ENCODE assay signal across 8 mouse cellular contexts in the genomic region with DNA sequence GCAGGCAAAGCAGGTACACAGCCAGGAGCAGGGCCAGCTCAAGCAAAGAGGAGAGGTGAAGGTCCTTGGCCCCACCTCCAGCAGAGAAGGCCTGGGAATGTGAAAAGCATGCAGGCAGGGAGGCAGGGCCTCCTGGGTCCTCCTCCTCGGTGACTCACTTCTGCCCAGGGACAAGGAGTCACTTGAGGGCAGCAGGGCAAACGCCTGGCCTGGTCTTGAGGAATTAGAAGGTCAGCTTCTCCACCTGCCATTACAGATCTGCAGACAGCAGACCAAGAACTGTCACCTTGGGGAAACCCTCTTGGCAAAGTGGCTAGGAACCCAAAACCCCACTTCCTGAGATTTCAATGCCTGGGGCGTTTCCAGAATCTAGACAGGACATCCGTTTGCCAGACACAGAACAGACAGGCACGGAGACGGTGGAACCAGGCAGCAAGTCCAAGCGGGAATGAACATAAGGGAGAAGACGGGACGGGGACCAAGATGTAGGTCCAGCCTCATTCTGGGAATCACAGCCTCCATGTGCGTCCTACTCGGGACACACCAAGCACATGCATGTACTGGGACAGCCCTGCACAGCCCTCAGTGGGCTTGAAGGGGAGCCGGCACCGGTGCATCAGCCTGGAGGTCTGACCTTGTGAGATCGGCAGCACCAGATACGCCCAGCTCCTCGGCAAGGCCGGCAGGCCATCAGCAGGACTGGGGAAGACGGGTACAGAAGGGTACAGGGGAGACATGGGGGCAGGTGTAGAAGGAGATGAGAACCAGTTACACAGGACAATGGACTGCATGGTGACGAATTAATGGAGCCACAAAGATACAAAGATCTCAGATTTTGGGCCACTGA. TPM values are rescaled to one million over a fixed set of nuclear protein-coding genes. Genes with fewer than 3 reads are reported as not detected.
DNase-seq lines count a peak whose midpoint lies in the region; ATAC-seq and TF ChIP-seq lines count a peak whose summit lies in the region.

No protein-coding gene starts in this region.

- peaks cover 30% of the 10 kb centered on the region for H3K79me2 ChIP-seq in CH12.LX (replicated peaks; ENCODE audit: control insufficient read depth, extremely low read depth, insufficient read depth, poor library complexity, severe bottlenecking)

- no peak overlapping the region for H3K27ac ChIP-seq in CH12.LX (ENCODE audit: insufficient read depth, low read depth)
- peak overlapping the region; percentile 82; the same call in 1 of the 2 replicates for H3K27ac ChIP-seq in forebrain, postnatal 0 days (ENCODE audit: low read depth, low read length)
- no peak overlapping the region; the same call in 1 of the 2 replicates for H3K27ac ChIP-seq in hindbrain, embryonic 16.5 days (ENCODE audit: low read depth, low read length)
- peak overlapping the region; percentile 82 for H3K27ac ChIP-seq in liver, embryonic 13.5 days
- H3K27ac ChIP-seq in neural tube, embryonic 11.5 days (ENCODE audit: low read depth, low read length) = peak overlapping the region; percentile 23; the same call in 1 of the 2 replicates

- H3K36me3 ChIP-seq in CH12.LX (replicated peaks in 1 of 2; ENCODE audit: control insufficient read depth in 1 of 2, insufficient read depth in 1 of 2, low read length in 1 of 2) = peaks cover 3 to 33% of the 10 kb centered on the region in 2 experiments
- peaks cover 2% of the 10 kb centered on the region; the same call in 1 of the 2 replicates for H3K36me3 ChIP-seq in forebrain, postnatal 0 days (ENCODE audit: insufficient read depth)
- H3K36me3 ChIP-seq in hindbrain, embryonic 16.5 days (ENCODE audit: control insufficient read depth, insufficient read depth, low read length) = peaks cover under 1% of the 10 kb centered on the region; the same call in 1 of the 2 replicates
- H3K36me3 ChIP-seq in liver, embryonic 13.5 days = peaks cover 3% of the 10 kb centered on the region
- H3K36me3 ChIP-seq in neural tube, embryonic 11.5 days (ENCODE audit: control insufficient read depth, insufficient read depth, low read length) = no peaks in the 10 kb centered on the region; the same call in 1 of the 2 replicates

- dilution Hi-C loops in CH12.LX (cut with MboI; ENCODE audit: extremely low pct_ligation_motif_present, extremely low pct_unique_long_range_greater_than_20kb, low sequenced_read_pairs) = no loop called here

- in situ Hi-C loops in CH12.LX (cut with MboI; ENCODE audit: low pct_ligation_motif_present, low pct_unique_long_range_greater_than_20kb, low sequenced_read_pairs) = no loop called here

- peak overlapping the region; percentile 85 for H3K9ac ChIP-seq in CH12.LX (ENCODE audit: insufficient read depth, low read depth)
- peak overlapping the region; percentile 91 for H3K9ac ChIP-seq in forebrain, postnatal 0 days
- H3K9ac ChIP-seq in hindbrain, embryonic 16.5 days (ENCODE audit: low read depth, low read length) = peak overlapping the region; percentile 99
- H3K9ac ChIP-seq in liver, embryonic 13.5 days = peak overlapping the region; percentile 92
- peak overlapping the region; percentile 29 for H3K9ac ChIP-seq in neural tube, embryonic 11.5 days (ENCODE audit: low read length)

- peak overlapping the region; percentile 72 to 94 (median 84) for H3K4me3 ChIP-seq in CH12.LX (replicated peaks in 1 of 3; ENCODE audit: low read depth in 2 of 3, low read length in 2 of 3, poor library complexity in 1 of 3)
- peak overlapping the region; percentile 94 for H3K4me3 ChIP-seq in forebrain, postnatal 0 days (ENCODE audit: low read depth, low read length)
- peak overlapping the region; percentile 93 for H3K4me3 ChIP-seq in hindbrain, embryonic 16.5 days (ENCODE audit: low read length)
- peak overlapping the region; percentile 87 for H3K4me3 ChIP-seq in liver, embryonic 13.5 days (replicated peaks)
- peak overlapping the region; percentile 78 for H3K4me3 ChIP-seq in neural tube, embryonic 11.5 days (ENCODE audit: low read depth, low read length)

- peaks cover 27 to 60% of the 10 kb centered on the region in 2 experiments for H3K4me1 ChIP-seq in CH12.LX (ENCODE audit: control insufficient read depth in 1 of 2, insufficient read depth in 2 of 2)
- peaks cover 14% of the 10 kb centered on the region for H3K4me1 ChIP-seq in forebrain, postnatal 0 days (ENCODE audit: insufficient read depth)
- H3K4me1 ChIP-seq in hindbrain, embryonic 16.5 days (ENCODE audit: control insufficient read depth, insufficient read depth, low read depth, low read length) = peaks cover 21% of the 10 kb centered on the region
- peaks cover 73% of the 10 kb centered on the region for H3K4me1 ChIP-seq in liver, embryonic 13.5 days (replicated peaks)
- H3K4me1 ChIP-seq in neural tube, embryonic 11.5 days (ENCODE audit: control insufficient read depth, insufficient read depth, low read length) = peaks cover 8% of the 10 kb centered on the region

- ATAC-seq in forebrain, postnatal 0 days = peak; percentile 1; the same call in 1 of the 2 replicates
- ATAC-seq in hindbrain, embryonic 16.5 days = no peak
- ATAC-seq in liver, embryonic 13.5 days (ENCODE audit: low read depth) = no peak
- ATAC-seq in neural tube, embryonic 11.5 days (ENCODE audit: insufficient read depth, low FRiP score, low TSS enrichment) = no peak

- no peak for TF ChIP-seq CTCF in CH12.LX (conservative IDR thresholded peaks at IDR 0.05 in 1 of 2, IDR thresholded peaks at IDR 0.05 in 1 of 2; ENCODE audit: low read depth in 2 of 2, low read length in 2 of 2)
- TF ChIP-seq CTCF in forebrain, postnatal 0 days (IDR thresholded peaks at IDR 0.05; ENCODE audit: low read depth) = peak; percentile 16; the same call in 1 of the 2 replicates

- peaks cover 6% of the 10 kb centered on the region for H3K9me3 ChIP-seq in CH12.LX (replicated peaks; ENCODE audit: low read length)
- H3K9me3 ChIP-seq in forebrain, postnatal 0 days (ENCODE audit: low read length) = no peaks in the 10 kb centered on the region
- H3K9me3 ChIP-seq in hindbrain, embryonic 16.5 days (ENCODE audit: control insufficient read depth, low read length) = no peaks in the 10 kb centered on the region
- no peaks in the 10 kb centered on the region for H3K9me3 ChIP-seq in liver, embryonic 13.5 days (replicated peaks)
- H3K9me3 ChIP-seq in neural tube, embryonic 11.5 days (ENCODE audit: control insufficient read depth, low read length) = no peaks in the 10 kb centered on the region

- no peaks in the 10 kb centered on the region for H3K27me3 ChIP-seq in CH12.LX (replicated peaks)
- H3K27me3 ChIP-seq in forebrain, postnatal 0 days (ENCODE audit: insufficient read depth, low read length) = no peaks in the 10 kb centered on the region
- no peaks in the 10 kb centered on the region for H3K27me3 ChIP-seq in hindbrain, embryonic 16.5 days (replicated peaks; ENCODE audit: control insufficient read depth, insufficient read depth, low read length)
- H3K27me3 ChIP-seq in liver, embryonic 13.5 days = no peaks in the 10 kb centered on the region
- H3K27me3 ChIP-seq in neural tube, embryonic 11.5 days (ENCODE audit: control insufficient read depth, insufficient read depth, low read length) = no peaks in the 10 kb centered on the region

- peak overlapping the region; percentile 64 for H3K4me2 ChIP-seq in CH12.LX (ENCODE audit: insufficient read depth, low read depth, poor library complexity, severe bottlenecking)
- H3K4me2 ChIP-seq in forebrain, postnatal 0 days (ENCODE audit: low read depth) = peak overlapping the region; percentile 90
- peak overlapping the region; percentile 93 for H3K4me2 ChIP-seq in hindbrain, embryonic 16.5 days (ENCODE audit: low read length)
- peak overlapping the region; percentile 99 for H3K4me2 ChIP-seq in liver, embryonic 13.5 days
- peak overlapping the region; percentile 67 for H3K4me2 ChIP-seq in neural tube, embryonic 11.5 days (ENCODE audit: low read depth)

- no peak for TF ChIP-seq RAD21 in CH12.LX (IDR thresholded peaks at IDR 0.05; ENCODE audit: low read depth, low read length)

- TF ChIP-seq POLR2A in CH12.LX (IDR thresholded peaks at IDR 0.05; ENCODE audit: low read depth, low read length) = no peak

- DNase-seq in CH12.LX (ENCODE audit: extremely low read depth) = no peak
- DNase-seq in adrenal gland, postnatal 10 days = peak; percentile 85
- DNase-seq in forebrain, postnatal 0 days = peak; percentile 5
- no peak for DNase-seq in liver, embryonic 13.5 days
- no peak for DNase-seq in neural tube, embryonic 11.5 days (ENCODE audit: low spot score)
- DNase-seq in embryo, embryonic 10.5 days (ENCODE audit: low spot score) = no peak
- no peak for DNase-seq in embryo, embryonic 10 days (ENCODE audit: low spot score)

- 60% methylated on average over 19 of the region's 19 CpGs for WGBS in forebrain, postnatal 0 days
- WGBS in hindbrain, embryonic 16.5 days = 55% methylated on average over 19 of the region's 19 CpGs
- WGBS in liver, embryonic 13.5 days (ENCODE audit: insufficient replicate concordance) = 32% methylated on average over 19 of the region's 19 CpGs
- WGBS in neural tube, embryonic 11.5 days = 57% methylated on average over 19 of the region's 19 CpGs

- no peak for TF ChIP-seq EP300 in CH12.LX (IDR thresholded peaks at IDR 0.05; ENCODE audit: low read length)

RNA-seq across cellular contexts. Expression of a gene that starts 1.4 kb away (rescaled TPM):
- total RNA-seq in CH12.LX (2012; rRNA removed) (44.6 and 47.8 TPM in 2 replicates), CH12.LX (2014; rRNA removed) (28.1 and 33.5 TPM in 2 replicates)
- polyA plus RNA-seq in CH12.LX (2012; ENCODE audit: insufficient read length, low read depth) = 58.8 and 60.3 TPM in 2 replicates
- total RNA-seq in adrenal gland, postnatal 10 days (2021) = 100 to 1,000 TPM; 130 to 163 TPM
- total RNA-seq in forebrain, postnatal 0 days (2014; rRNA removed) = 70.8 and 72.6 TPM in 2 replicates
- 18.5 and 25.2 TPM in 2 replicates for polyA plus RNA-seq in forebrain, postnatal 0 days (2015; fragmentation: Nextera tagmentation; extraction: Ambion mirVana)
- 21.2 and 24.6 TPM in 2 replicates for polyA plus RNA-seq in hindbrain, embryonic 16.5 days (2015; fragmentation: Nextera tagmentation; extraction: Ambion mirVana)
- 11.5 and 11.8 TPM in 2 replicates for polyA plus RNA-seq in liver, embryonic 13.5 days (2015; fragmentation: Nextera tagmentation; extraction: Ambion mirVana)
- 29.3 and 29.5 TPM in 2 replicates for polyA plus RNA-seq in neural tube, embryonic 11.5 days (2014; fragmentation: Nextera tagmentation; extraction: Ambion mirVana)

RNA-seq across cellular contexts. Expression of a gene that starts 17.4 kb away (rescaled TPM):
- total RNA-seq in CH12.LX (2012; rRNA removed) (194 and 278 TPM in 2 replicates), CH12.LX (2014; rRNA removed) (339 and 372 TPM in 2 replicates)
- 231 and 232 TPM in 2 replicates for polyA plus RNA-seq in CH12.LX (2012; ENCODE audit: insufficient read length, low read depth)
- 10 to 100 TPM; 29.4 to 33.7 TPM for total RNA-seq in adrenal gland, postnatal 10 days (2021)
- total RNA-seq in forebrain, postnatal 0 days (2014; rRNA removed) = 54.1 and 58.4 TPM in 2 replicates
- polyA plus RNA-seq in forebrain, postnatal 0 days (2015; fragmentation: Nextera tagmentation; extraction: Ambion mirVana) = 76.3 and 79.5 TPM in 2 replicates
- 92.6 and 97.9 TPM in 2 replicates for polyA plus RNA-seq in hindbrain, embryonic 16.5 days (2015; fragmentation: Nextera tagmentation; extraction: Ambion mirVana)
- 291 and 294 TPM in 2 replicates for polyA plus RNA-seq in liver, embryonic 13.5 days (2015; fragmentation: Nextera tagmentation; extraction: Ambion mirVana)
- polyA plus RNA-seq in neural tube, embryonic 11.5 days (2014; fragmentation: Nextera tagmentation; extraction: Ambion mirVana) = 214 and 223 TPM in 2 replicates

RNA-seq across cellular contexts. Expression of a gene that starts 31.1 kb away (rescaled TPM):
- total RNA-seq in CH12.LX (2012; rRNA removed) (3.3 and 4.0 TPM in 2 replicates), CH12.LX (2014; rRNA removed) (not detected in 2 replicates)
- 2.6 and 7.6 TPM in 2 replicates for polyA plus RNA-seq in CH12.LX (2012; ENCODE audit: insufficient read length, low read depth)
- 1 to 10 TPM in 1 of 2 experiments, under 1 TPM in 1; 0.75 to 1.4 TPM for total RNA-seq in adrenal gland, postnatal 10 days (2021)
- total RNA-seq in forebrain, postnatal 0 days (2014; rRNA removed) = 0.46 and 0.57 TPM in 2 replicates
- 0.20 and 0.27 TPM in 2 replicates for polyA plus RNA-seq in forebrain, postnatal 0 days (2015; fragmentation: Nextera tagmentation; extraction: Ambion mirVana)
- 0.61 and 0.87 TPM in 2 replicates for polyA plus RNA-seq in hindbrain, embryonic 16.5 days (2015; fragmentation: Nextera tagmentation; extraction: Ambion mirVana)
- 0.06 and 0.32 TPM in 2 replicates for polyA plus RNA-seq in liver, embryonic 13.5 days (2015; fragmentation: Nextera tagmentation; extraction: Ambion mirVana)
- 0.34 and 1.1 TPM in 2 replicates for polyA plus RNA-seq in neural tube, embryonic 11.5 days (2014; fragmentation: Nextera tagmentation; extraction: Ambion mirVana)

RNA-seq across cellular contexts. Expression of a gene that starts 43.5 kb away (rescaled TPM):
- total RNA-seq in CH12.LX (2012; rRNA removed) (23.6 and 27.4 TPM in 2 replicates), CH12.LX (2014; rRNA removed) (0.54 and 0.66 TPM in 2 replicates)
- polyA plus RNA-seq in CH12.LX (2012; ENCODE audit: insufficient read length, low read depth) = 3.7 and 5.9 TPM in 2 replicates
- total RNA-seq in adrenal gland, postnatal 10 days (2021) = 10 to 100 TPM; 53.8 to 63.0 TPM
- total RNA-seq in forebrain, postnatal 0 days (2014; rRNA removed) = 9.2 and 9.9 TPM in 2 replicates
- 6.7 and 9.2 TPM in 2 replicates for polyA plus RNA-seq in forebrain, postnatal 0 days (2015; fragmentation: Nextera tagmentation; extraction: Ambion mirVana)
- 9.9 and 14.6 TPM in 2 replicates for polyA plus RNA-seq in hindbrain, embryonic 16.5 days (2015; fragmentation: Nextera tagmentation; extraction: Ambion mirVana)
- 8.9 and 11.1 TPM in 2 replicates for polyA plus RNA-seq in liver, embryonic 13.5 days (2015; fragmentation: Nextera tagmentation; extraction: Ambion mirVana)
- polyA plus RNA-seq in neural tube, embryonic 11.5 days (2014; fragmentation: Nextera tagmentation; extraction: Ambion mirVana) = 16.3 and 18.0 TPM in 2 replicates

RNA-seq across cellular contexts. Expression of a gene that starts 45.1 kb away (rescaled TPM):
- total RNA-seq in CH12.LX (2012; rRNA removed) (21.2 and 25.8 TPM in 2 replicates), CH12.LX (2014; rRNA removed) (21.0 and 24.4 TPM in 2 replicates)
- 22.6 and 24.2 TPM in 2 replicates for polyA plus RNA-seq in CH12.LX (2012; ENCODE audit: insufficient read length, low read depth)
- 10 to 100 TPM; 51.4 to 52.5 TPM for total RNA-seq in adrenal gland, postnatal 10 days (2021)
- total RNA-seq in forebrain, postnatal 0 days (2014; rRNA removed) = 77.8 and 85.3 TPM in 2 replicates
- polyA plus RNA-seq in forebrain, postnatal 0 days (2015; fragmentation: Nextera tagmentation; extraction: Ambion mirVana) = 119 and 135 TPM in 2 replicates
- polyA plus RNA-seq in hindbrain, embryonic 16.5 days (2015; fragmentation: Nextera tagmentation; extraction: Ambion mirVana) = 135 TPM in 2 replicates
- 61.3 and 64.3 TPM in 2 replicates for polyA plus RNA-seq in liver, embryonic 13.5 days (2015; fragmentation: Nextera tagmentation; extraction: Ambion mirVana)
- polyA plus RNA-seq in neural tube, embryonic 11.5 days (2014; fragmentation: Nextera tagmentation; extraction: Ambion mirVana) = 174 and 181 TPM in 2 replicates

Comparison
In these comparisons a context has a peak if more than half of its experiments do, and no peak if none do; other contexts are left out.
1. DNase-seq: peak in adrenal gland, postnatal 10 days (single experiment) and forebrain, postnatal 0 days (single experiment); none in CH12.LX (single experiment), liver, embryonic 13.5 days (single experiment), neural tube, embryonic 11.5 days (single experiment), embryo, embryonic 10.5 days (single experiment) and embryo, embryonic 10 days (single experiment).
2. H3K27ac ChIP-seq: peak in forebrain, postnatal 0 days (single experiment), liver, embryonic 13.5 days (single experiment) and neural tube, embryonic 11.5 days (single experiment); none in CH12.LX (single experiment) and hindbrain, embryonic 16.5 days (single experiment).
3. H3K9ac ChIP-seq: peak in every context shown above with its lines; median percentile 99 in hindbrain, embryonic 16.5 days; 92 in liver, embryonic 13.5 days; 91 in forebrain, postnatal 0 days; 85 in CH12.LX; 29 in neural tube, embryonic 11.5 days.
4. Peak in every context shown above with its lines, with median percentiles within 50 percentile points of each other: H3K4me2 ChIP-seq and H3K4me3 ChIP-seq.